Mouse (Mus musculus): ENCODE results near the gene Irx2. TPM values are rescaled to one million over a fixed set of nuclear protein-coding genes. Genes with fewer than 3 reads are reported as not detected.

Irx2 gene
- polyA plus RNA-seq (2012; rRNA removed): 17.3 and 28.5 TPM in 2 replicates

GRCm38 (mm10) chr13:72628462-72628916, at the start of gene Irx2:
Irx2 (plus strand) TSS chr13:72628820.

